Mouse (Mus musculus) frontal cortex, postnatal 10 days (tissue): ENCODE results near the gene Kalrn.
"Not testable (repeated sequence)": the region's sequence is repeated elsewhere in the genome, so short reads cannot be mapped to it uniquely, and the experiment has no call there.

Source experiments
- DNase-seq, 2 experiments: peaks; one replicate each; pipeline ENCODE4 v3.0.0; 2022; ENCODE audit warnings: low spot score in 2 of 2, mixed read lengths in 1 of 2

Kalrn gene

GRCm38 (mm10) chr16:34311577-34311976, 261.8 kb downstream of the Kalrn start:
- no peak for DNase-seq

GRCm38 (mm10) chr16:34310363-34310762, 263.0 kb downstream of the Kalrn start:
- DNase-seq = no peak

- no peak for DNase-seq
Measured at GRCm38 (mm10) chr16:34308324-34308723, 265.0 kb downstream of the Kalrn start.

- no peak for DNase-seq
Measured at GRCm38 (mm10) chr16:34307458-34307857, 265.9 kb downstream of the Kalrn start.

GRCm38 (mm10) chr16:34305586-34305985, 267.7 kb downstream of the Kalrn start:
- DNase-seq = no peak

GRCm38 (mm10) chr16:34303818-34304217, 269.5 kb downstream of the Kalrn start:
- DNase-seq = not testable (repeated sequence)

GRCm38 (mm10) chr16:34302503-34302902, 270.8 kb downstream of the Kalrn start:
- DNase-seq = no peak

- DNase-seq = no peak
Measured at GRCm38 (mm10) chr16:34302063-34302462, 271.3 kb downstream of the Kalrn start.

GRCm38 (mm10) chr16:34299226-34299625, 274.1 kb downstream of the Kalrn start:
- no peak for DNase-seq

GRCm38 (mm10) chr16:34297911-34298682, 275.2 kb downstream of the Kalrn start:
- DNase-seq = no peak

GRCm38 (mm10) chr16:34294568-34294967, 278.8 kb downstream of the Kalrn start:
- DNase-seq = no peak

GRCm38 (mm10) chr16:34293675-34294074, 279.7 kb downstream of the Kalrn start:
- DNase-seq = no peak

- no peak for DNase-seq
Measured at GRCm38 (mm10) chr16:34289583-34289982, 283.7 kb downstream of the Kalrn start.

GRCm38 (mm10) chr16:34282026-34282425, 291.3 kb downstream of the Kalrn start:
- no peak for DNase-seq

GRCm38 (mm10) chr16:34279654-34280383, 293.5 kb downstream of the Kalrn start:
- no peak for DNase-seq

GRCm38 (mm10) chr16:34278249-34278790, 295.0 kb downstream of the Kalrn start:
- DNase-seq = no peak

- DNase-seq = no peak
Measured at GRCm38 (mm10) chr16:34274607-34275006, 298.7 kb downstream of the Kalrn start.

- DNase-seq = no peak
Measured at GRCm38 (mm10) chr16:34271476-34271875, 301.9 kb downstream of the Kalrn start.

- DNase-seq = no peak
Measured at GRCm38 (mm10) chr16:34270681-34271080, 302.7 kb downstream of the Kalrn start.

GRCm38 (mm10) chr16:34269642-34270041, 303.7 kb downstream of the Kalrn start:
- DNase-seq = no peak

GRCm38 (mm10) chr16:34267751-34268150, 305.6 kb downstream of the Kalrn start:
- no peak for DNase-seq

- no peak for DNase-seq
Measured at GRCm38 (mm10) chr16:34264671-34265070, 308.7 kb downstream of the Kalrn start.
